Mouse (Mus musculus) myocyte (in vitro differentiated cells): ENCODE data around the gene Dph7. TPM values are rescaled to one million over a fixed set of nuclear protein-coding genes. Genes with fewer than 3 reads are reported as not detected.
"Not testable (repeated sequence)": the region's sequence is repeated elsewhere in the genome, so short reads cannot be mapped to it uniquely, and the experiment has no call there.

Experiments used
- H3K27me3 ChIP-seq: one replicate; pipeline ENCODE4 v1.6.1; 2011; ENCODE audit not compliant: control insufficient read depth, insufficient read depth, insufficient read length
- H3K36me3 ChIP-seq: one replicate; pipeline ENCODE4 v1.6.1; 2011; ENCODE audit not compliant: control insufficient read depth, insufficient read depth
- H3K4me2 ChIP-seq: one replicate; pipeline ENCODE4 v1.6.1; 2011; ENCODE audit warnings: low read depth, control low read depth
- H3K4me3 ChIP-seq: one replicate; pipeline ENCODE4 v1.5.1; 2011; ENCODE audit warnings: mild to moderate bottlenecking, control low read depth, moderate library complexity
- H3K79me2 ChIP-seq: one replicate; pipeline ENCODE4 v1.6.1; 2011; ENCODE audit not compliant: control insufficient read depth, insufficient read depth
- H3ac ChIP-seq: one replicate; pipeline ENCODE4 v1.6.1; 2011; ENCODE audit not compliant: control insufficient read depth, insufficient read length
- CEBPB ChIP-seq: IDR thresholded peaks from 2 replicates; pipeline ENCODE4 v1.6.1; 2011; ENCODE audit warnings: mild to moderate bottlenecking, moderate library complexity; ENCODE audit not compliant: poor library complexity, insufficient read depth, severe bottlenecking
- E2F4 ChIP-seq: IDR thresholded peaks from one replicate; pipeline ENCODE4 v1.6.1; 2011; ENCODE audit warnings: mild to moderate bottlenecking, control low read depth, moderate library complexity; ENCODE audit not compliant: insufficient read depth
- MAX ChIP-seq: IDR thresholded peaks from one replicate; pipeline ENCODE4 v1.6.1; 2011; ENCODE audit warnings: low read depth, mild to moderate bottlenecking, control low read depth
- MYOD1 ChIP-seq, 3 experiments: IDR thresholded peaks; one replicate each; pipeline ENCODE4 v1.6.1; 2011; ENCODE audit warnings: control low read depth in 2 of 3, low read depth in 2 of 3, mild to moderate bottlenecking in 2 of 3, moderate library complexity in 1 of 3; ENCODE audit not compliant: insufficient read length in 2 of 3, control insufficient read depth in 1 of 3
- MYOG ChIP-seq, 3 experiments: IDR thresholded peaks; one replicate each; pipeline ENCODE4 v1.6.1; 2011; ENCODE audit warnings: control low read depth in 2 of 3, low read depth in 2 of 3, mild to moderate bottlenecking in 2 of 3; ENCODE audit not compliant: insufficient read length in 2 of 3, control insufficient read depth in 1 of 3, insufficient read depth in 1 of 3
- POLR2A ChIP-seq: IDR thresholded peaks from one replicate; pipeline ENCODE4 v1.6.1; 2011; ENCODE audit warnings: low read depth, mild to moderate bottlenecking, control low read depth, moderate library complexity; ENCODE audit not compliant: insufficient read length
- POLR2AphosphoS2 ChIP-seq: IDR thresholded peaks from one replicate; pipeline ENCODE4 v1.6.1; 2011; ENCODE audit warnings: low read depth, control low read depth; ENCODE audit not compliant: insufficient read length
- REST ChIP-seq: IDR thresholded peaks from one replicate; pipeline ENCODE4 v1.6.1; 2011; ENCODE audit warnings: mild to moderate bottlenecking, control low read depth, moderate library complexity; ENCODE audit not compliant: insufficient read depth, insufficient read length
- SRF ChIP-seq: IDR thresholded peaks from one replicate; pipeline ENCODE4 v1.6.1; 2011; ENCODE audit warnings: low read depth; ENCODE audit not compliant: control insufficient read depth, insufficient read length
- TCF12 ChIP-seq: IDR thresholded peaks from one replicate; pipeline ENCODE4 v1.6.1; 2011; ENCODE audit warnings: mild to moderate bottlenecking, control low read depth; ENCODE audit not compliant: poor library complexity, insufficient read depth, severe bottlenecking
- TCF3 ChIP-seq: IDR thresholded peaks from one replicate; pipeline ENCODE4 v1.6.1; 2011; ENCODE audit warnings: low read depth, control low read depth; ENCODE audit not compliant: insufficient read length
- USF1 ChIP-seq: IDR thresholded peaks from one replicate; pipeline ENCODE4 v1.6.1; 2011; ENCODE audit warnings: low read depth, mild to moderate bottlenecking, control low read depth, moderate library complexity
- polyA plus RNA-seq: library from polyadenylated mRNA; unstranded; fragments of >200 nt; fragmentation: generic; extraction: Trizol; gene quantifications from one replicate; pipeline ENCODE4 v1.2.1, GENCODE M21; 2012; ENCODE audit warnings: missing spikeins

The Dph7 gene
- polyA plus RNA-seq, 1 experiment = 11.7 TPM

DNA sequence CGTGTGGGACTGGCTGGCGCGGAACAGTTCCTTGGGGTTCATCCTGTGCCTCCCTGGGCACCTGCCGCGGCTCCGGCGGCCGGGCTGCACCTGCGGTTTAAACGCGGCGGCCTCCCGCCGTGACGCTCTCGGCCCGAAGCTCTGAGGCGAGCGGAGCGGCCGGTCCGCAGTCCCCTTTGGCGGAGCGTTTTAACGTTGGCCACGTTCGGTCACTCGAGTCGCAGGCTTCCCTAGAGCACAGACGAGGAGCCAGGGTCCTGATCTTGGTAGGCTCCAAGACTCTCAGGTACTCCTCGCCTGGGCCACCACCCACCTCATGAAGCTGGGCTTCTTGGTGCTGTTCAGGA lies 12.0 kb upstream of the Dph7 start:
- Histone ChIP-seq H3K4me2 (peak overlapping the region; percentile 96), H3K4me3 (peak overlapping the region; percentile 33), H3ac (peak overlapping the region; percentile 73), H3K79me2 (peaks cover 11% of the 10 kb centered on the region), H3K36me3 (peaks cover 6% of the 10 kb centered on the region), H3K27me3 (peaks cover 14% of the 10 kb centered on the region)
- TF ChIP-seq CEBPB (no peak), REST (no peak), MYOD1 (IDR thresholded peaks at IDR 0.05; ENCODE audit: control insufficient read depth in 1 of 3, insufficient read length in 2 of 3, low read depth in 2 of 3) (peak in 1 of 3 experiments; percentile 31), POLR2A (no peak)

DNA sequence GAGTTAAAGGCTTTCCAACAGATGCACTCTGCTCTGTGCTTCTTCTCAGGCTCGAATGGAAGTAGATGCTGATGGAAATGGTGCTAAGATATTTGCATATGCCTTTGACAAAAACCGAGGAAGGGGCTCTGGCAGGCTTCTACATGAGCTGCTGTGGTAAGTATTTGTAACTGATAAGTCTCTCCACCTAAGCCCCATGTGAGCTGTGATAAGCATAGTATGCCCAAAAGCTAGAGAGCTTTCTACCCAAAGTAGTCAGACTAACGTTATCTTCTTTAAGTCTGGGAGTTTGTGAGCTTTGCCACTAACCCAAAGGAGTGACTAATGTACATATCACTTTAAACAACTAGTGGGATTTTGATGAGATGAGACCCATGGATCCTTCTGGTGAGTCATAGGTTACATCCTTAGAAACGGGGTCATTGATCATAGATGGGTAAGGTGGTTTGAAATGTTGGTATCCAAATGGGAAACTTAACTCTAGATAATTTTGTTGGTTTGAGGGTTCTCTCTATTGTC lies 9.6 kb upstream of the Dph7 start:
- no peak overlapping the region for H3K4me3 ChIP-seq
- TF ChIP-seq SRF (no peak), MYOG (IDR thresholded peaks at IDR 0.05; ENCODE audit: control insufficient read depth in 1 of 3, insufficient read depth in 1 of 3, insufficient read length in 2 of 3, low read depth in 2 of 3) (no peak)
- H3K4me2 ChIP-seq = no peak overlapping the region
- peaks cover 8% of the 10 kb centered on the region for H3K36me3 ChIP-seq
- peaks cover 6% of the 10 kb centered on the region for H3K27me3 ChIP-seq
- peaks cover 11% of the 10 kb centered on the region for H3K79me2 ChIP-seq
- no peak overlapping the region for H3ac ChIP-seq

GRCm38 (mm10) chr2:24960910-24961309 lies 1.3 kb upstream of the Dph7 start:
- peaks cover 15% of the 10 kb centered on the region for H3K36me3 ChIP-seq
- no peak overlapping the region for H3ac ChIP-seq
- no peaks in the 10 kb centered on the region for H3K27me3 ChIP-seq
- no peaks in the 10 kb centered on the region for H3K79me2 ChIP-seq
- H3K4me2 ChIP-seq = no peak overlapping the region
- TF ChIP-seq REST (no peak), MYOG (IDR thresholded peaks at IDR 0.05; ENCODE audit: control insufficient read depth in 1 of 3, insufficient read depth in 1 of 3, insufficient read length in 2 of 3, low read depth in 2 of 3) (peak in 1 of 3 experiments; percentile 10)
- no peak overlapping the region for H3K4me3 ChIP-seq

- peaks cover 17% of the 10 kb centered on the region for H3K36me3 ChIP-seq
- H3K4me3 ChIP-seq = no peak overlapping the region
- peaks cover 5% of the 10 kb centered on the region for H3K79me2 ChIP-seq
- no peak for TF ChIP-seq TCF12
- no peak for TF ChIP-seq MYOD1 (IDR thresholded peaks at IDR 0.05; ENCODE audit: control insufficient read depth in 1 of 3, insufficient read length in 2 of 3, low read depth in 2 of 3)
- no peak for TF ChIP-seq POLR2A
- no peak for TF ChIP-seq REST
- no peak for TF ChIP-seq CEBPB
- no peak for TF ChIP-seq USF1
- TF ChIP-seq MYOG (IDR thresholded peaks at IDR 0.05; ENCODE audit: control insufficient read depth in 1 of 3, insufficient read depth in 1 of 3, insufficient read length in 2 of 3, low read depth in 2 of 3) = no peak
- no peak for TF ChIP-seq MAX
- TF ChIP-seq TCF3 = no peak
- TF ChIP-seq POLR2AphosphoS2 = no peak
- no peak for TF ChIP-seq E2F4
- TF ChIP-seq SRF = no peak
- no peaks in the 10 kb centered on the region for H3K27me3 ChIP-seq
- no peak overlapping the region for H3ac ChIP-seq
- no peak overlapping the region for H3K4me2 ChIP-seq
Observed at GRCm38 (mm10) chr2:24970386-24970785, 8.2 kb downstream of the Dph7 start.

DNA sequence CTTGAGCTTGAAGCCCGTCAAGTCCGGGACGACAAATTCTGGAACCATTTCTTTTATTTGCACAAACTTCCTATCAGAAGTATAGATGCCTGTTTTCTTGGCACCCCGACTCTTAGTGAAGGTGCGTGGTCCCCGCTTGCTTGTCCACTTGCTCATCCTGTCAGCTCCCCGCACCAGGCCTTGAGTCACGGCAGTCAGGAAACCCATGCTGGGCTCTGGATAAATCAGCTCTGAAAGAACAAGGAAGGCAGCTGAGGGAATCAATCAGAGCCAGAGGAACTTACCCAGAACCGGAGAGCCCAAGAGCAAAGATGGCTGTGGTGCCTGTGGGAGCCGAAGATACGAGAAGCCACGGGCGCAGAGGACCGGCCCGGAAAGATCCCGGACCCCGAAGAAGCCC lies 12.3 kb downstream of the Dph7 start:
- Histone ChIP-seq H3K4me3 (peak overlapping the region; percentile 84), H3ac (peak overlapping the region; percentile 53), H3K4me2 (peak overlapping the region; percentile 92), H3K36me3 (peaks cover 17% of the 10 kb centered on the region)
- not testable (repeated sequence) for H3K27me3 ChIP-seq, H3K79me2 ChIP-seq

- Histone ChIP-seq H3K4me3 (peak within 1 kb of the TSS; percentile 84), H3K79me2 (peaks cover 5% of the 10 kb centered on the region), H3K27me3 (no peaks in the 10 kb centered on the region), H3ac (peak within 1 kb of the TSS; percentile 53), H3K36me3 (peaks cover 17% of the 10 kb centered on the region), H3K4me2 (peak within 1 kb of the TSS; percentile 100)
- TF ChIP-seq E2F4 (peak; percentile 33), CEBPB (no peak), TCF12 (no peak), MYOG (IDR thresholded peaks at IDR 0.05; ENCODE audit: control insufficient read depth in 1 of 3, insufficient read depth in 1 of 3, insufficient read length in 2 of 3, low read depth in 2 of 3) (peak in 1 of 3 experiments; percentile 1), SRF (peak; percentile 70), REST (no peak), POLR2A (peak; percentile 86), POLR2AphosphoS2 (peak; percentile 79), MYOD1 (IDR thresholded peaks at IDR 0.05; ENCODE audit: control insufficient read depth in 1 of 3, insufficient read length in 2 of 3, low read depth in 2 of 3) (no peak), MAX (no peak)
Observed at GRCm38 (mm10) chr2:24974906-24975703, 12.9 kb downstream of the Dph7 start, which contains the start of gene Mrpl41. TSS of gene Mrpl41 (minus strand) at chr2:24975098.
